ENCODE assay signal across 16 mouse cellular contexts in the genomic region with DNA sequence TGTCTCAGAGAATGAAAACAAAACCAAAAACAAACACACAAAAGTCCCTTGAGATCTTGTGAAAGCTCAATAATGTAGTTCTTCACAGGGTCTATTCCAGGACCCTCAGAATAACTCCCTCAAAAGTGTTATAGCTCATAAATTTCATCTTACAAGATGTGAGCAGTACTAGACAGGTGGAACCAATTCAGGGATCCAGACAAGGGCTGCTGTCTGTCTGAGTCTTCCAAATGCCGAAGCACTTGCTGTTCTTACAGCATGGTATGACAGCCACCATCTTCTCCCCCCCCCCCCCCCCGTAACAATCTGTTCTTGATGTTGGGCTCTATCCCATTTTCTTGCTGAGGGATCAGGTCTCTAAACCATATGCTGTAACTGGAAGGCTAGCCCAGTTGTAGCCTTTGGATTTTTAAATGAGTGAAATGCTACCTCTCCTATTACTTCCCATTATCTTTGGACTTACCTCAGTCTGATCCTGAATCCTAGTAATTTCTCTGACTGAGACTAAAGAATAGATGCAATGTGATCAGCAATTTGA.
"Had no signal": no experiment of that assay in that cellular context is flagged by ENCODE, and none has a peak within 500 bp of the region (broad histone marks: within the 10 kb centered on the region; RNA-seq: fewer than 3 reads in every experiment).

No protein-coding gene starts in this region.

- H3K4me3 ChIP-seq: limb, embryonic 15.5 days; liver, embryonic 12.5 days; lung, embryonic 15.5 days; megakaryocyte, embryonic 14.5 days; midbrain, embryonic 15.5 days; neural tube, embryonic 13.5 days; stomach, embryonic 15.5 days had no signal

- H3K36me3 ChIP-seq: limb, embryonic 15.5 days; liver, embryonic 12.5 days; lung, embryonic 15.5 days; midbrain, embryonic 15.5 days; neural tube, embryonic 13.5 days; stomach, embryonic 15.5 days had no signal

- H3K9me3 ChIP-seq: limb, embryonic 15.5 days; liver, embryonic 12.5 days; lung, embryonic 15.5 days; megakaryocyte, embryonic 14.5 days; midbrain, embryonic 15.5 days; neural tube, embryonic 13.5 days; stomach, embryonic 15.5 days had no signal

- ATAC-seq: liver, embryonic 12.5 days had no signal

- H3K9ac ChIP-seq: limb, embryonic 15.5 days; liver, embryonic 12.5 days; lung, embryonic 15.5 days; midbrain, embryonic 15.5 days; neural tube, embryonic 13.5 days; stomach, embryonic 15.5 days had no signal

- H3K27me3 ChIP-seq: limb, embryonic 15.5 days; liver, embryonic 12.5 days; lung, embryonic 15.5 days; megakaryocyte, embryonic 14.5 days; midbrain, embryonic 15.5 days; neural tube, embryonic 13.5 days; stomach, embryonic 15.5 days had no signal

- H3K4me1 ChIP-seq: limb, embryonic 15.5 days; liver, embryonic 12.5 days; lung, embryonic 15.5 days; megakaryocyte, embryonic 14.5 days; stomach, embryonic 15.5 days had no signal

- H3K4me2 ChIP-seq: limb, embryonic 15.5 days; liver, embryonic 12.5 days; lung, embryonic 15.5 days; midbrain, embryonic 11.5 days; midbrain, embryonic 15.5 days; neural tube, embryonic 13.5 days; stomach, embryonic 15.5 days had no signal

- DNase-seq: kidney, postnatal 14 days; layer of hippocampus, adult 9-11 months; layer of hippocampus, postnatal 36 days; lung, postnatal 14 days; retina, postnatal 1 day; thymus, adult 2 months; thymus, postnatal 25 days had no signal

- H3K27ac ChIP-seq: limb, embryonic 15.5 days; liver, embryonic 12.5 days; lung, embryonic 15.5 days; macrophage; neural tube, embryonic 13.5 days; stomach, embryonic 15.5 days had no signal
